Mouse (Mus musculus): ENCODE results near the gene Sema4d. TPM values are rescaled to one million over a fixed set of nuclear protein-coding genes. Genes with fewer than 3 reads are reported as not detected.
"Not testable (repeated sequence)": the region's sequence is repeated elsewhere in the genome, so short reads cannot be mapped to it uniquely, and the experiment has no call there.

The Sema4d gene
- polyA plus RNA-seq, 2 experiments = 6.8 to 8.5 TPM

GRCm38 (mm10) chr13:51676641-51677040 lies 116.9 kb downstream of the Sema4d start:
- Histone ChIP-seq H3K27me3 (ENCODE audit: control insufficient read depth, insufficient read depth, low read length) (no peaks in the 10 kb centered on the region), H3K27ac (replicated peaks; ENCODE audit: low read depth, low read length) (no peak overlapping the region), H3K9ac (ENCODE audit: low read depth, low read length, severe bottlenecking) (no peak overlapping the region), H3K4me3 (replicated peaks; ENCODE audit: low read length) (no peak overlapping the region), H3K4me2 (replicated peaks; ENCODE audit: low read depth, low read length, severe bottlenecking) (no peak overlapping the region), H3K4me1 (ENCODE audit: control insufficient read depth, insufficient read depth, low read length) (no peaks in the 10 kb centered on the region), H3K9me3 (ENCODE audit: control insufficient read depth, low read length) (no peaks in the 10 kb centered on the region), H3K36me3 (ENCODE audit: control insufficient read depth, insufficient read depth, low read length) (peaks cover 88% of the 10 kb centered on the region)
- ATAC-seq (ENCODE audit: low FRiP score, low read depth) (no peak), DNase-seq (ENCODE audit: low spot score) (no peak)
- 63% methylated on average over 4 of the region's 4 CpGs for WGBS
- no peak for TF ChIP-seq POLR2A (IDR thresholded peaks at IDR 0.05; ENCODE audit: borderline replicate concordance, extremely low read depth, insufficient read depth, insufficient read length)

- H3K4me3 ChIP-seq (replicated peaks; ENCODE audit: low read length); H3K27ac ChIP-seq (replicated peaks; ENCODE audit: low read depth, low read length); H3K27me3 ChIP-seq (ENCODE audit: control insufficient read depth, insufficient read depth, low read length); H3K9me3 ChIP-seq (ENCODE audit: control insufficient read depth, low read length); H3K4me1 ChIP-seq (ENCODE audit: control insufficient read depth, insufficient read depth, low read length); H3K4me2 ChIP-seq (replicated peaks; ENCODE audit: low read depth, low read length, severe bottlenecking); ATAC-seq (ENCODE audit: low FRiP score, low read depth); DNase-seq (ENCODE audit: low spot score); H3K9ac ChIP-seq (ENCODE audit: low read depth, low read length, severe bottlenecking): not testable (repeated sequence)
- H3K36me3 ChIP-seq (ENCODE audit: control insufficient read depth, insufficient read depth, low read length) = peaks cover 71% of the 10 kb centered on the region
- 76% methylated on average over 12 of the region's 12 CpGs for WGBS
Observed at GRCm38 (mm10) chr13:51668195-51668594, 125.4 kb downstream of the Sema4d start.

GRCm38 (mm10) chr13:51663561-51663960 lies 130.0 kb downstream of the Sema4d start:
- no peak overlapping the region for H3K4me2 ChIP-seq (replicated peaks; ENCODE audit: low read depth, low read length, severe bottlenecking)
- DNase-seq (ENCODE audit: low spot score) = no peak
- peaks cover 86% of the 10 kb centered on the region for H3K36me3 ChIP-seq (ENCODE audit: control insufficient read depth, insufficient read depth, low read length)
- H3K27me3 ChIP-seq (ENCODE audit: control insufficient read depth, insufficient read depth, low read length) = no peaks in the 10 kb centered on the region
- no peak for ATAC-seq (ENCODE audit: low FRiP score, low read depth)
- H3K9me3 ChIP-seq (ENCODE audit: control insufficient read depth, low read length) = no peaks in the 10 kb centered on the region
- H3K27ac ChIP-seq (replicated peaks; ENCODE audit: low read depth, low read length) = no peak overlapping the region
- WGBS = 94% methylated on average over 2 of the region's 2 CpGs
- no peak for TF ChIP-seq POLR2A (IDR thresholded peaks at IDR 0.05; ENCODE audit: borderline replicate concordance, extremely low read depth, insufficient read depth, insufficient read length)
- H3K4me3 ChIP-seq (replicated peaks; ENCODE audit: low read length) = no peak overlapping the region
- no peaks in the 10 kb centered on the region for H3K4me1 ChIP-seq (ENCODE audit: control insufficient read depth, insufficient read depth, low read length)
- H3K9ac ChIP-seq (ENCODE audit: low read depth, low read length, severe bottlenecking) = no peak overlapping the region

GRCm38 (mm10) chr13:51659573-51659972 lies 134.0 kb downstream of the Sema4d start:
- no peak for DNase-seq (ENCODE audit: low spot score)
- ATAC-seq (ENCODE audit: low FRiP score, low read depth) = no peak
- H3K4me3 ChIP-seq (replicated peaks; ENCODE audit: low read length) = no peak overlapping the region
- WGBS = 97% methylated on average over 7 of the region's 7 CpGs
- H3K9ac ChIP-seq (ENCODE audit: low read depth, low read length, severe bottlenecking) = no peak overlapping the region
- H3K9me3 ChIP-seq (ENCODE audit: control insufficient read depth, low read length) = no peaks in the 10 kb centered on the region
- no peaks in the 10 kb centered on the region for H3K27me3 ChIP-seq (ENCODE audit: control insufficient read depth, insufficient read depth, low read length)
- H3K27ac ChIP-seq (replicated peaks; ENCODE audit: low read depth, low read length) = no peak overlapping the region
- peaks cover 89% of the 10 kb centered on the region for H3K36me3 ChIP-seq (ENCODE audit: control insufficient read depth, insufficient read depth, low read length)
- H3K4me2 ChIP-seq (replicated peaks; ENCODE audit: low read depth, low read length, severe bottlenecking) = no peak overlapping the region
- no peaks in the 10 kb centered on the region for H3K4me1 ChIP-seq (ENCODE audit: control insufficient read depth, insufficient read depth, low read length)
- TF ChIP-seq POLR2A (IDR thresholded peaks at IDR 0.05; ENCODE audit: borderline replicate concordance, extremely low read depth, insufficient read depth, insufficient read length) = no peak

- H3K27me3 ChIP-seq (ENCODE audit: control insufficient read depth, insufficient read depth, low read length) = no peaks in the 10 kb centered on the region
- no peak for DNase-seq (ENCODE audit: low spot score)
- no peaks in the 10 kb centered on the region for H3K9me3 ChIP-seq (ENCODE audit: control insufficient read depth, low read length)
- no peak overlapping the region for H3K9ac ChIP-seq (ENCODE audit: low read depth, low read length, severe bottlenecking)
- ATAC-seq (ENCODE audit: low FRiP score, low read depth) = no peak
- H3K4me2 ChIP-seq (replicated peaks; ENCODE audit: low read depth, low read length, severe bottlenecking) = no peak overlapping the region
- peaks cover 85% of the 10 kb centered on the region for H3K36me3 ChIP-seq (ENCODE audit: control insufficient read depth, insufficient read depth, low read length)
- WGBS = 88% methylated on average over 3 of the region's 3 CpGs
- TF ChIP-seq POLR2A (IDR thresholded peaks at IDR 0.05; ENCODE audit: borderline replicate concordance, extremely low read depth, insufficient read depth, insufficient read length) = no peak
- H3K4me1 ChIP-seq (ENCODE audit: control insufficient read depth, insufficient read depth, low read length) = no peaks in the 10 kb centered on the region
- H3K4me3 ChIP-seq (replicated peaks; ENCODE audit: low read length) = no peak overlapping the region
- H3K27ac ChIP-seq (replicated peaks; ENCODE audit: low read depth, low read length) = no peak overlapping the region
Observed at GRCm38 (mm10) chr13:51658094-51658493, 135.5 kb downstream of the Sema4d start.
